Mouse (Mus musculus) liver, embryonic 14.5 days (tissue): Measurements from ENCODE around the gene BC028528.

ENCODE experiments used
- CTCF ChIP-seq: IDR thresholded peaks from 2 replicates; pipeline ENCODE4 v1.5.1; 2016; ENCODE audit warnings: antibody characterized with exemption, low read depth, control low read depth
- EP300 ChIP-seq: IDR thresholded peaks from 2 replicates; pipeline ENCODE4 v1.6.1; 2016; ENCODE audit warnings: antibody characterized with exemption, low read depth

DNA sequence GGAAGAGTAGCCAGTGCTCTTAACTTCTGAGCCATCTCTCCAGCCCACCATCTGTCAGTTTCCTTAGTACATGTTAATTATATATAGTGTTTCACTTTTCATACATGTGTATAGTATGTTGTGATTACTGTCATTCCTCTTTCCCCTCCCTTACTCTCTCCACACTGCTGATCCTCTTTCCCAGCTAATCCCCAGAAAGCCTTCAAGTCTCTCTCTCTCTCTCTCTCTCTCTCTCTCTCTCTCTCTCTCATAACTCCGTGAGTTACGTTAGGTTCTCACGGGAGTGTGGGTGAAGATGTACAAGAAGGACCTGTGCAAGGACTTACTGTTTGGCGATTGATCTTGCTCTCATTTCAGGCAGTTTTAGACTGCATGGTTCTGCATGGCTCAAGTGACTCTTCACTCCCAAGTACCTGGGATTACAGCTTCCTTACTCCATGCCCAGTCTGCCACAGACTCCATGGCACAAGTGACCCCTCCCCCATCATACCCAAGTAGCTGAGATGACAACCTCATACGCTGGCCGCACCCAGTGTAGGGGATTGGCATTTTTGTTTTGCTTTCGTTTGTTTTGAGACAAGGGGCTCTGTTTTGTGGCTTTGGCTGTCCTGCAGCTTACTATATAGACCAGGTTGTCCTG is 41.4 kb upstream of the BC028528 start:
- TF ChIP-seq CTCF (no peak), EP300 (no peak)
